ENCODE assay signal across 8 mouse cellular contexts in the genomic region with DNA sequence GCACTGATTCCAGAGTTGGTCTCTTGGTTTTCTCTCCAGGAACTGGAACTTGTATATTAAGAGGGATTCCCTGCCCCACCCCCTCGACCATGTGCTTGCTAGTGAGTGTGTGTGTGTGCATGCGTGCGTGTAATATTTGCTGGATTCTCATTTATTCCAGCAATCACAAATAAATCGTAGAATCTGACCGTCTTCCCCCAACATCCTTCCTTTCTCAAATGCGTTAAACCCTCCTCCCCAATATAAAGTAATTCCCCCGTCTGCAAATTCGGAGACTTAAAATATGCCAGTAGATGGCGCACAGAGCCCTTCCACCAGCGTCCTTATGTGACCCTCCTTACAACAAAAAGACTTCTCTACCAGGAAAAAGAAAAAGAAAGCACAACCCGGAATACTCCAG. TPM values are rescaled to one million over a fixed set of nuclear protein-coding genes. Genes with fewer than 3 reads are reported as not detected.
DNase-seq lines count a peak whose midpoint lies in the region; ATAC-seq and TF ChIP-seq lines count a peak whose summit lies in the region.

No protein-coding gene starts in this region.

- no peaks in the 10 kb centered on the region for H3K27me3 ChIP-seq in Patski
- no peaks in the 10 kb centered on the region for H3K27me3 ChIP-seq in heart, embryonic 12.5 days (replicated peaks)
- peaks cover 17% of the 10 kb centered on the region for H3K27me3 ChIP-seq in liver, embryonic 12.5 days (replicated peaks)

- peak overlapping the region; percentile 94 for H3K4me2 ChIP-seq in heart, embryonic 12.5 days
- peak overlapping the region; percentile 99 for H3K4me2 ChIP-seq in liver, embryonic 12.5 days

- CTCF ChIA-PET in Patski (lab: Charles Lee), result interaction anchor here (0.8 to 1.6 kb wide), 5 partner anchors 150 to 312 kb away, joined by 3 to 4 read pairs (median 3); no protein-coding TSS in a partner anchor

- in situ Hi-C loops in Patski (cut with MboI; ENCODE audit: low pct_unique_long_range_greater_than_20kb), result loop anchor here (5.0 kb wide), 1 partner anchor 317 kb away; no protein-coding TSS in a partner anchor

- no peak overlapping the region for H3K9ac ChIP-seq in heart, embryonic 12.5 days
- H3K9ac ChIP-seq in liver, embryonic 12.5 days, result no peak overlapping the region

- H3K9me3 ChIP-seq in heart, embryonic 12.5 days (replicated peaks), result no peaks in the 10 kb centered on the region
- H3K9me3 ChIP-seq in liver, embryonic 12.5 days (replicated peaks), result no peaks in the 10 kb centered on the region

- TF ChIP-seq CTCF in Patski (IDR thresholded peaks at IDR 0.05), result peak; percentile 79
- peak; percentile 67 for TF ChIP-seq CTCF in cortical plate, adult 2 months (IDR thresholded peaks at IDR 0.05; ENCODE audit: extremely low read depth, insufficient read depth, low read length)

- ATAC-seq in Patski, result no peak
- no peak for ATAC-seq in heart, embryonic 12.5 days (ENCODE audit: insufficient number of reproducible peaks, low FRiP score)
- no peak for ATAC-seq in liver, embryonic 12.5 days

- H3K4me1 ChIP-seq in cortical plate, adult 2 months (ENCODE audit: control insufficient read depth, insufficient read depth, low read length), result peaks cover 1% of the 10 kb centered on the region; the same call in 1 of the 2 replicates
- peaks cover 9% of the 10 kb centered on the region for H3K4me1 ChIP-seq in heart, embryonic 12.5 days (replicated peaks)
- peaks cover 32% of the 10 kb centered on the region for H3K4me1 ChIP-seq in liver, embryonic 12.5 days

- no peak overlapping the region for H3K4me3 ChIP-seq in cortical plate, adult 2 months (ENCODE audit: insufficient read depth, low read length)
- H3K4me3 ChIP-seq in heart, embryonic 12.5 days, result peak overlapping the region; percentile 31
- H3K4me3 ChIP-seq in liver, embryonic 12.5 days, result peak overlapping the region; percentile 23; the same call in 1 of the 2 replicates

- no peaks in the 10 kb centered on the region for H3K36me3 ChIP-seq in heart, embryonic 12.5 days
- no peaks in the 10 kb centered on the region for H3K36me3 ChIP-seq in liver, embryonic 12.5 days

- no peak for TF ChIP-seq POLR2A in cortical plate, adult 2 months (IDR thresholded peaks at IDR 0.05; ENCODE audit: extremely low read depth, insufficient read depth, low read length)

- POLR2A ChIA-PET in Patski (lab: Charles Lee), result no interaction called here

- H3K27ac ChIP-seq in cortical plate, adult 2 months (ENCODE audit: insufficient read depth, low read length), result no peak overlapping the region
- no peak overlapping the region for H3K27ac ChIP-seq in heart, embryonic 12.5 days (ENCODE audit: poor library complexity, severe bottlenecking)
- no peak overlapping the region for H3K27ac ChIP-seq in liver, embryonic 12.5 days

- WGBS in heart, embryonic 12.5 days, result 3% methylated on average over 11 of the region's 11 CpGs
- WGBS in liver, embryonic 12.5 days (ENCODE audit: insufficient replicate concordance), result 0% methylated on average over 11 of the region's 11 CpGs

- DNase-seq in 3T3-L1 (ENCODE audit: low read depth, low spot score), result peak; percentile 78
- no peak for DNase-seq in Patski (ENCODE audit: low read depth, low spot score)
- DNase-seq in kidney, adult 9 months, result peak; percentile 68
- DNase-seq in naive thymus-derived CD4-positive, alpha-beta T cell, adult 2 months (ENCODE audit: low read depth), result peak; percentile 87
- peak; percentile 82 for DNase-seq in thymus, postnatal 0 days (ENCODE audit: low spot score)

RNA-seq across cellular contexts. Expression of gene Mllt3, which starts 2.2 kb away (rescaled TPM):
- 37.9 TPM for polyA plus RNA-seq in Patski (2021)
- polyA plus RNA-seq in cortical plate, adult 2 months (2012; rRNA removed), result 22.5 and 23.2 TPM in 2 replicates
- 54.3 and 57.6 TPM in 2 replicates for polyA plus RNA-seq in heart, embryonic 12.5 days (2016; fragmentation: Nextera tagmentation; extraction: Ambion mirVana)
- polyA plus RNA-seq in liver, embryonic 12.5 days (2016; fragmentation: Nextera tagmentation; extraction: Ambion mirVana), result 88.6 and 92.6 TPM in 2 replicates
- 30.0 and 34.7 TPM in 2 replicates for polyA plus RNA-seq in thymus, postnatal 0 days (2015; fragmentation: Nextera tagmentation; extraction: Ambion mirVana)

RNA-seq across cellular contexts. Expression of gene Focad, which starts 59.1 kb away (rescaled TPM):
- 14.4 TPM for polyA plus RNA-seq in Patski (2021)
- polyA plus RNA-seq in cortical plate, adult 2 months (2012; rRNA removed), result 40.6 and 42.1 TPM in 2 replicates
- polyA plus RNA-seq in heart, embryonic 12.5 days (2016; fragmentation: Nextera tagmentation; extraction: Ambion mirVana), result 11.2 and 12.2 TPM in 2 replicates
- polyA plus RNA-seq in liver, embryonic 12.5 days (2016; fragmentation: Nextera tagmentation; extraction: Ambion mirVana), result 13.5 and 14.0 TPM in 2 replicates
- polyA plus RNA-seq in thymus, postnatal 0 days (2015; fragmentation: Nextera tagmentation; extraction: Ambion mirVana), result 12.0 and 15.4 TPM in 2 replicates
